Mouse (Mus musculus) ES-E14 (cell line): ENCODE results near the gene Insr. TPM values are rescaled to one million over a fixed set of nuclear protein-coding genes. Genes with fewer than 3 reads are reported as not detected.

ENCODE experiments used
- DNase-seq: peaks from one replicate; pipeline ENCODE4 v3.0.0-alpha.2; 2013; ENCODE audit warnings: low read depth, low spot score
- H3K27ac ChIP-seq: 2 replicates; pipeline ENCODE4 v1.5.1; 2012; ENCODE audit warnings: low read depth, mild to moderate bottlenecking, low read length, moderate library complexity, mixed read lengths; ENCODE audit not compliant: poor library complexity, insufficient read depth, severe bottlenecking
- H3K36me3 ChIP-seq: 2 replicates; pipeline ENCODE4 v1.6.1; 2012; ENCODE audit warnings: mild to moderate bottlenecking, low read length, moderate library complexity, mixed read lengths; ENCODE audit not compliant: control insufficient read depth, poor library complexity, insufficient read depth, severe bottlenecking
- H3K4me1 ChIP-seq, 2 experiments: fragments of 150-350 bp in 1 of 2; sonication (generic) in 1 of 2; 2 replicates each; pipeline ENCODE4 v1.6.1; 2012; ENCODE audit warnings: low read length in 2 of 2, mild to moderate bottlenecking in 1 of 2, mixed read lengths in 1 of 2; ENCODE audit not compliant: control insufficient read depth in 2 of 2, insufficient read depth in 2 of 2, poor library complexity in 1 of 2
- H3K4me3 ChIP-seq, 2 experiments: fragments of 150-350 bp in 1 of 2; sonication (generic) in 1 of 2; 2 replicates each; pipeline ENCODE4 v1.5.1; 2012; ENCODE audit warnings: low read length in 2 of 2, low read depth in 1 of 2, mild to moderate bottlenecking in 1 of 2, mixed read lengths in 1 of 2; ENCODE audit not compliant: insufficient read depth in 1 of 2, poor library complexity in 1 of 2, severe bottlenecking in 1 of 2
- H3K9ac ChIP-seq: 2 replicates; pipeline ENCODE4 v1.6.1; 2012; ENCODE audit warnings: low read depth, mild to moderate bottlenecking, low read length, mixed read lengths; ENCODE audit not compliant: poor library complexity, insufficient read depth, severe bottlenecking
- H3K9me3 ChIP-seq: fragments of 150-350 bp; sonication (generic); 2 replicates; pipeline ENCODE4 v1.6.1; 2012; ENCODE audit warnings: low read depth, mild to moderate bottlenecking, low read length; ENCODE audit not compliant: control insufficient read depth, insufficient read depth
- CHD2 ChIP-seq: IDR thresholded peaks from 2 replicates; pipeline ENCODE4 v1.6.1; 2014; ENCODE audit warnings: mild to moderate bottlenecking, low read depth, low read length, inconsistent platforms
- HCFC1 ChIP-seq: IDR thresholded peaks from 2 replicates; pipeline ENCODE4 v1.6.1; 2012; ENCODE audit warnings: low read length, inconsistent platforms, borderline replicate concordance; ENCODE audit not compliant: insufficient read depth
- MAFK ChIP-seq: IDR thresholded peaks from 2 replicates; pipeline ENCODE4 v1.6.1; 2014; ENCODE audit warnings: mild to moderate bottlenecking, low read depth, low read length, inconsistent platforms; ENCODE audit not compliant: insufficient read depth
- ZC3H11A ChIP-seq: IDR thresholded peaks from 2 replicates; pipeline ENCODE4 v1.6.1; 2012; ENCODE audit warnings: low read depth, mild to moderate bottlenecking, inconsistent platforms, low read length, borderline replicate concordance
- ZNF384 ChIP-seq: IDR thresholded peaks from 2 replicates; pipeline ENCODE4 v1.6.1; 2012; ENCODE audit warnings: low read depth, low read length, inconsistent platforms
- in situ Hi-C, 2 experiments: fragments of 600-800 bp; cut with MboI; formaldehyde crosslinking; loops; one replicate each; pipeline ENCODE4 v1.15.1; 2025; ENCODE audit warnings: low sequenced_read_pairs in 2 of 2, inconsistent platforms in 1 of 2; ENCODE audit not compliant: unreplicated experiment in 2 of 2
- total RNA-seq: library from RNA; depleted of rRNA; stranded (reverse); fragments of 300-350 nt; gene quantifications from 2 replicates; pipeline ENCODE4 v1.2.3, GENCODE M21; 2012

Insr gene
- total RNA-seq, 1 experiment, result 9.3 TPM

- Histone ChIP-seq H3K27ac (no peak overlapping the region), H3K36me3 (no peaks in the 10 kb centered on the region), H3K9me3 (no peaks in the 10 kb centered on the region), H3K9ac (no peak overlapping the region), H3K4me3 (no peak overlapping the region), H3K4me1 (no peaks in the 10 kb centered on the region)
- in situ Hi-C loops, result no loop called here
- TF ChIP-seq ZC3H11A (no peak), MAFK (no peak), HCFC1 (no peak), CHD2 (no peak), ZNF384 (no peak)
- no peak for DNase-seq
Observed at GRCm38 (mm10) chr8:3237319-3237718, 42.1 kb downstream of the Insr start.

DNA sequence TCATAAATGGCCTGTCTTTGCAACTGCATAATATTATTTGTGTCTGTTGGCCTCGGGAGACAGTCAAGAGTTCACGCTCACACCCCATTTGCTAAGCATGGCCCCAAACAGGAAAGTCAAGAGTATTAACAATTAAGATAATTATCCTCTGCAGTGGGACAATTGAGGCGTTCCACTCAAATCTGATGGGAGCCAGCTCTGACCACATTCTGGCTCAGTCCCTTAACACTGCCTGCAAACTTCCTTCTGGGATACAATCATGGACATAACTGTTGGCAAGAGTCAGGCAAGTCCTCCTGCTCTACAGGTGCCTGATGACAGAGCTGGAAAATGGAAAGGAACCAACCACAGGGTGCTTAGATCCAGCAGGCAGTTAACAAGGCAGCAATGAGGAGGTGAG is 43.1 kb downstream of the Insr start:
- H3K4me3 ChIP-seq, result no peak overlapping the region
- in situ Hi-C loops, result no loop called here
- no peak overlapping the region for H3K27ac ChIP-seq
- no peaks in the 10 kb centered on the region for H3K36me3 ChIP-seq
- TF ChIP-seq ZNF384, result no peak
- TF ChIP-seq HCFC1, result no peak
- TF ChIP-seq ZC3H11A, result no peak
- no peak for TF ChIP-seq MAFK
- TF ChIP-seq CHD2, result no peak
- no peaks in the 10 kb centered on the region for H3K4me1 ChIP-seq
- no peak overlapping the region for H3K9ac ChIP-seq
- no peaks in the 10 kb centered on the region for H3K9me3 ChIP-seq
- DNase-seq, result no peak

DNA sequence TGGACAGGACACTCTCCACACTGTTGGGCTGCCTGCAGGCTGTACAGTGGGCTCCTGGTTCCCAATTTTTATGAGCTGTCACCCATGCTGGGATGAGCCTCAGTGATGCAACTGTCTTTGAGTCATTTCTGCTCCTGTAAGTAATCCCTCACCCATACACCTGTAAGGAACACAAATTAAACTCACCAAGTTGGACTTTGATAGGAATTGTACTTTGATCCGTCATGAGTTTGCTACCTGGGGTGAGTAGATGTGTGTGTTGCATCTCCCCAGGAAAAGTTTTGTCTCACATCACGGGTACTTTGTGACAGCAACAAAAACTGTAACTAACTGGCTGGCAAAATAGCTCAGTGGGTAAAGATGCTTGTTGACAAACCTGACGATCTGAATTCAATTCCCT is 44.8 kb downstream of the Insr start:
- no peak overlapping the region for H3K27ac ChIP-seq
- H3K9ac ChIP-seq, result no peak overlapping the region
- no peaks in the 10 kb centered on the region for H3K9me3 ChIP-seq
- in situ Hi-C loops, result no loop called here
- H3K4me1 ChIP-seq, result no peaks in the 10 kb centered on the region
- TF ChIP-seq ZC3H11A (no peak), CHD2 (no peak), ZNF384 (no peak), HCFC1 (no peak), MAFK (no peak)
- no peak overlapping the region for H3K4me3 ChIP-seq
- no peak for DNase-seq
- no peaks in the 10 kb centered on the region for H3K36me3 ChIP-seq

- Histone ChIP-seq H3K4me3 (no peak overlapping the region), H3K9ac (no peak overlapping the region), H3K36me3 (no peaks in the 10 kb centered on the region), H3K27ac (no peak overlapping the region), H3K9me3 (no peaks in the 10 kb centered on the region), H3K4me1 (no peaks in the 10 kb centered on the region)
- in situ Hi-C loops, result no loop called here
- no peak for TF ChIP-seq ZNF384
- no peak for TF ChIP-seq ZC3H11A
- no peak for TF ChIP-seq HCFC1
- TF ChIP-seq MAFK, result no peak
- TF ChIP-seq CHD2, result no peak
- DNase-seq, result no peak
Observed at GRCm38 (mm10) chr8:3232601-3233000, 46.8 kb downstream of the Insr start.

- Histone ChIP-seq H3K27ac (no peak overlapping the region), H3K36me3 (no peaks in the 10 kb centered on the region), H3K4me3 (no peak overlapping the region), H3K4me1 (no peaks in the 10 kb centered on the region), H3K9me3 (no peaks in the 10 kb centered on the region), H3K9ac (no peak overlapping the region)
- DNase-seq, result no peak
- TF ChIP-seq ZNF384 (no peak), MAFK (no peak), ZC3H11A (no peak), HCFC1 (no peak), CHD2 (no peak)
- in situ Hi-C loops, result no loop called here
Observed at GRCm38 (mm10) chr8:3230118-3231060, 49.0 kb downstream of the Insr start.
